Mouse (Mus musculus) WW6 (cell line): ENCODE measurements around the gene Ndufv2.

ENCODE experiments used
- DNase-seq: peaks from one replicate; pipeline ENCODE4 v3.0.0-alpha.2; 2013; ENCODE audit warnings: low read depth, low spot score

The Ndufv2 gene

DNA sequence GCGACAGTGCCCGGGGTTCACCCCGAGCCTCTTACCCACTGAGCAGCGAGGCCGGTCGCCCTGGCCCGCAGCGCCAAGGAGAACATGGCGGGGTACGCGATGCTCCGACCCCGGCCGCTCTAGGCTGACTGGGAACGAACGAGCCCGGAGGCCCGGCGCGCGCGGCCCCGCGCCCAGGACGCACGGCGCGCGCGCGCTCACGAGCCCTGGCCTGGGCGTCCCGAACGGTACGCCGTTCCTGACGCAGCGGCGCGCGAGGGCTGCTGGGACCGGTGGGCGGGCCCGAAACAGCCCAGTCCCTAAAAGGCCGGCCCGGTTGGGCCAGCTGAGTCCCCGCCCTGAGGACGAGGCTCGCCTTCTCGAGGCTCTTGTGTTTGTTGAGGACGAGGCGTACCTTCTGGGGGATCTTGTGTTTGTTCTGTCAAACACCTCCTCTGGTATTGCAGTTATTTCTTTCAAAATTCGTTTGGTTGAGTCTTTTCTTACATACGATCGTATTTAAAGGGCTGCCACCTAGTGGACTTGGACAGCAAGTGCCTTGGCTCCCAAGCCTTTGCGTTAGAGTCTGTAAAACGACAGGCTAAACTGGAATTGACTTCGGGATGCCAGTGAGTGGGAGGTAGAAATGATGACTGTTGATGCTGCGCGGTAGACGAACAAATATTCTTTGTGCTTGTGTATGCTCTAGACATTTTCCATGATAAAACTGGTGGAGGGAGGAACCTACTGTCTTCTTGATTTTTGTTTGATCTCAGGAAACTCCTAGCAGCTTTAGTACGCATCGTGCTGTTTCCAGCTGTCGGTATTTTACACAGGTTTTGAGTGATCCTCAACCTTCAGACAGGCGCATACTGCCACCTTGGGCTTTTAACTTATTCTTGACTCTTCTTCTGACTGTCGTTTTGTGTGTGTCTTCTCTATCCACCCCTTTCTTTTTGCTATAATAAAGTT, at the start of gene Ndufv2:
Gene Ndufv2 (minus strand): TSS at position 180 of the 951 bp plus-strand sequence.
- DNase-seq, result peak; percentile 89

DNA sequence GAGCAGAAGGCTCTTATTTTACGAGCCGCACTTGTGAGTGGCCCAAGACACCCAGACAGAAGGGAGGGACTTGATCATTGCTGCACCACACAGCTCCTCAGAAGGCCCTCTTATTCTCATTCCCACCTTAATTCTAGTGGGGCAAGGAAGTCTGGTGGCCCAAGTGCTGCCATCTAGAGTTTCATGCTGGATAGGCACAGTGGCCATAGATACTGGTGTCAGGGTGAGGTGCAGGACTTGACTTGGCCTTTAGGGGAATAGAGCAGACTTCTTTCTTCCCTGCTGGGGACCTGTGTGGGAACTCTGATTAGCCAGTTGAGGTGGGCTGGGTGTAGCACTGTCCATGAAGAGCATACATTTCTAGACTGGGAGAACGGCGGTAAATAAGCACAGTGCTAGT, 29.9 kb upstream of the Ndufv2 start:
- peak; percentile 63 for DNase-seq

DNA sequence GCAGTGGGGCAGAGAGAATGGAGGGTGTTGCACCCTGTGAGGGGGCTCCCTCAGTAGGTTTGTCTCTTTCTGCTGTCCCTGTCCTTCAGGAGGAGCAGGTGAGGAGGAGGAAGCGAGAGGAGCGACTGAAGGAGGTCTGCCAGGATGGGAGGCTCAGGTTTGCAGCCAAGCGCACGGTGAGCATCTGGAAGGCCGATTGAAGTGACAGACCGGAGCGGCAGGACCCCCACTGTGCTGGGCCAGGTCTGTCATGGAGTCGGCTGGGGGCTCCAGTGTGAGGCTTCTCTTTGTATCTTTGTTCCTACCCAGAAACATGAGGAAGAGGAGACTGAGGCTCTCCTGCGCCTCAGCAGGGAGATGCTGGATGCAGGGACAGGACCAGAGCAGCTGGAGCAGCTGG, 29.0 kb upstream of the Ndufv2 start:
- no peak for DNase-seq

DNA sequence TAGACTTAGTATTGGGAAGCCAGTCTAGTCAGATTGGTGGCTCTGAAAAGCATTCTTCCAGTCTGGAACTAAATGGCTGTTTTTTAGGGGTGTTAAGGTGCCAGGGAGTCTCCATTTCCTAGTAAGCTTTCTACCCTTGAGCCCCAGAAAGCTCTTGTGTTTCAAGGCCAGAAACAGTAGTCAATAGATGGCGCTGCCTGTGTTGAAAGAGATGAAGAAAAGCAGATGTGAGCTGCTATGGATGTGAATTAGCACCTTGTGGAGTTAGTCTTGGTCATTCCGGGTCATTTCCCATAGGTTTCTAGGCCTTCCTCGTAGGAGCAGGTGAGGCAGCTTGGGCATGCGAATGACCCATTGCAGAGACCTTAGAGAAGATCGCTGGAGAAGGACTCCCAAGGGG, 23.9 kb upstream of the Ndufv2 start:
- no peak for DNase-seq

DNA sequence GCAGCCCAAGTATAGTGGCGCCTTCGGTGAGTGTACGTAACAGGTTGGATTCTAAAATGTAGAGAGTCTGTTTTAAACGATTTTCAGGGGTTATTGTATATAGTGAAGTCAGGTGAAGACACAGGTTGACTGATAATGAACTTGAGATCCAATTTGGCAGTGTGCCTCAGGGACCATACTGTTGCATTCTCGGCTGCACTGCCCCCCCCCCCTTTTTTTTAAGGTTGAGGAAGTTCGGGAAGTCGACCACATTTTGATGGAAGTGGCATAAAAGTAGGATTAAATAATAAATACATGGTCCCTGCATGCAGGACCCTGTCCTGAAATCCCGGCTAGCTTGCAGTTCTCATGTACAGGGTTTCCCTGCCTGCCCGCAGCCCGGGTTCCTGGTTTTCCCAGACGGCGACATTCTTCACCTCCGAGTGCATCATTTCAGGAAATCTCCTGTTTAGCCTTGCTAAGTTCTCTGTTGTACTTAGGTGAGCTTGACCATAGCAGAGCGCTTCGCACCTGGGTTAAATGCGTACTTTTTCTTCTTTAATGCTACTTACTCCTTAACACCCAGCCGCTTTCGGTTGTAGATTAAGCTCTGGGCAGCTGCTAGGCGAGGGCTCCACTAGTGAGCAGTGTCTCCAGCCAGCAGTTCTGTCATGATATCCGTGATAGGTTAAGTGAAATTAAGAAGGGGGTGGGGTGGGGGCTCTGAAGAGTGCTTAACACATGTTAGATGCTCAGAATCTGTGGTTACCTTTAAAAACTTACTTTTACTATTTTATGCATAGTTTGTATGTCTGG, 22.7 kb upstream of the Ndufv2 start:
- DNase-seq, result no peak

DNA sequence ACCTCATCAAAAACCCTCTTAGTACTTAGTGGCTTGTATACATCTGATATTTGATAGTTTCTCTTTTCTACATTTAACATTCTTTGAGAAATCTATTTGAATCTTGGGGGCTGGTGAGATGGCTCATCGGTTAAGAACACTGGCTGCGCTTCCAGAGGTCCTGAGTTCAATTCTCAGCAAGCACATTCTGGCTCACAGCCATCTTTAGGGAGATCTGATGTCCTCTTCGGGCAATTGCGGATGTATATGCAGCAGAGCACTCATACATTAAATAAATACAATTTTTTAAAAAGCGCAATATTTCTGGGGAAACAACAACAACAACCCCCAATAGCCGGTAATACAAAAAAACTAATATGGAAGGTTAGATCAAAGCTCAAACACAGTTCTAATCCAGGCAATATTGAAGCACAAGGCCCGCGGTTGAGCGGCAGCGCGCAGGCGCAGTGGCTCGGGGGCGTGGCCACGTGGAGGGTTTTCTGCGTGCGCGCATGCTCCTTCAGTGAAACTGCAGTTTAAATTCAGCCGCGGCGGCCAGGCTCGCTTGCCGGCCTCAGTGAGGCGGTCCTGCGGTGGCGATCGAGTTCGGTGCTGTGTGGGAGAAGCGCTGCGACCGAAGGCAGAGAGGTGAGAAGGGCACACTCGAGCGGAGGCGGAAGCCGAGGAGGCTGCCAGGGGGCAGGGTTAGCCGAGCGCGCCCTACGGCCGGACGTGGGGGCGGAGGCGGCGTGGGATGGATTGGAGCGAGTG, 21.9 kb upstream of the Ndufv2 start, which contains the start of gene Ddx11:
Gene Ddx11 (plus strand): TSS at position 455 of the 750 bp plus-strand sequence.
- DNase-seq, result peak; percentile 65

DNA sequence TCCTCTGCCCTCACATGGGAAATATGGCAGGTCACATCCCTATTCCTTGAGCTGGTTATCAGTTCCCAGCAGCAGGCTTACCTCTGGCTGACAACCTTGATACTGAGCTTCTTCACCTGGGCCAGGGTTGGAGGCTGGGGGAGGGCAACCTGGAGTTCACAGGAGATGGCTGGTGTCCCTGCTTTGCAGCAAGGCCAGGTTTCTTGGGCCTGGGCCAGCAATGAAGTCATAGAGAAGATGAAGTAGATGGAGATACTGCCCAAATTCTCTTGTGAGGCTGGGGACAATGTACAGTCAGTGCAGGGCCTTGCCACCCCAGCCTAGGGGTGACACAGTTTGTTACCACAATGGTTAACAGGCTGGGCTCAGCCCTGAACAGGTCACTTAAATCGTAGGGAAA, 19.3 kb upstream of the Ndufv2 start:
- no peak for DNase-seq

DNA sequence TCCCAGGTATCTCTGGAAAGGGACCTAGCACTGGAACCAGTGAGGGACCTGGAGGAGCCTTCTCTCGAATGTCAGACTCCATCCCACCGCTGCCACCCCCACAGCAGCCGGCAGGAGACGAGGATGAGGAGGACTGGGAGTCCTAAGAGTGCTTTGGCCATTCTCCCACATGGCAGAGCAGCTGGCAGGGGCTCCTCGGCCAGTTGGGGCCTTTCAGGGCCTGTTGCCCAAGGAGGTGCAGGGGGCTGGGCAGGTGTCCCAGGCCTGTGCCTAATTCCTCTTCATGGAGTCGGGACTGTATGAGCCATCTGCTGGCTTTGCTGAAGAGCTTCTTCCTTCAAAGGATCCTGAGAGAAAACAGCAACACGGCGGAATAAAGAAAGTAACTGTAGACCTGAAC, 17.6 kb upstream of the Ndufv2 start:
- no peak for DNase-seq

DNA sequence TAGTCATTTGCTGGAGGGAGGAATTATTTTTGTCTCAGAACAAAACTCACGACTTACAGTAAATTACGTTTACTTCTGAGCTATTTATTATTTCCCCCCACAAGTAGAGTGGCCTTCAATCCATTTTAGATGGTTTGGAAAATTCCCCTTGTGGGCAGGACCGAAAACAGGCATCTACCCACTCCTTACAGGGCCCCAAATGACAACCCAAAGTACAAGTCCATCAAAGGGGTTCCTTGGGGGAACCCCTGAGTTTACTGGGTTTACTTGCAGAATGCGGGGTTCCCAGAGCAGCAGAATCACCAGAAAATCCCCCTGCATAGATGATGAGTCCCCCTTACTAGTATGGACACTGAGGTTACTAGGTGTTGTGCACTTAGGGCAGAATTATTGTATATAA, 10.8 kb upstream of the Ndufv2 start:
- DNase-seq, result no peak

DNA sequence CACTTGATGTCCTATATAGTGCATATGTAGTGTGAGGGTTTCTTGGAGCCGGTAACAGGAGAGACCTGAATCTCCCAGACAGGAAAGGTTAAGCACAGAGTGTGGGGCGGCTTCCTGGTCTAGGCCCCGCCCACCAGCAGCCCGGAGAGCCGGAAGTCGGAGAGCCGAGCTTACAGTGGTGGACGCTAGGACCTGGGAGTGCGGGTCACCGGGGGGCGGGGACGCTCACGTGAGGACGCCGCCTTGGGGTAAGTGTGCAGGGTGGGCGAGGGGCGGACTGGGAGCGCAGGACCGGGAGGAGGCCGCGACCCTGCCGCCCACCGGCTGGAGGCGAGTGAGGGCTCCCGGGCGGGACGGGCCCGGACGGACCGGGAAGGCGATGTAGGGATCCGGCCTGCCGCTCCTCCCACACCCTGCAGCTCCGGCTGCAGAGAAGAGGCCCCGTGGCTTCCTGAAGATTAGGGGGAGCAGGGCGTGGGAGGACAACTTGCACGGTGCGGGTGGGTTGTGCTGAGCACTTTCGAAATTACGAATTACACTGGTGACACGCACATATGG, 10.1 kb upstream of the Ndufv2 start, which contains the start of gene Washc1:
Gene Washc1 (plus strand): TSS at position 144 of the 558 bp plus-strand sequence.
- DNase-seq, result peak; percentile 59

DNA sequence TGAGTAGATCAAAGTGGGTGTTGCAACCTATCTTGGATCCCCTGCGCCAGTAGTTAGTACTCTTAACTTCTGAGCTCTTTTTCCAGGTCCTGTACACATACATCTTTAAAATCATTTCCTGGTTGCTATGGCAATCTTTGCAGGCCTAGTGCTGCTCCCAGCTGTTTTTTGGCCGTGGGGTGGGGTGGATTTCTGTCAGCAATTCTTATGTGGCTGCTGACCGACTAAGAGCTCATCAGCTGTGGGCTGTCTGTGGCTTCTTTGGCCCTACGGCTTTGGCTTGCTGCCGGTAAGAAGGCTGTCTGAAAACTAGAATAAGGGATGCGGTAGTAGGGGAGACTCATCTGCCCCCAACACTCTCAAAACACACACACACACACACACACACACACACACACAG, 9.4 kb upstream of the Ndufv2 start:
- DNase-seq, result no peak

DNA sequence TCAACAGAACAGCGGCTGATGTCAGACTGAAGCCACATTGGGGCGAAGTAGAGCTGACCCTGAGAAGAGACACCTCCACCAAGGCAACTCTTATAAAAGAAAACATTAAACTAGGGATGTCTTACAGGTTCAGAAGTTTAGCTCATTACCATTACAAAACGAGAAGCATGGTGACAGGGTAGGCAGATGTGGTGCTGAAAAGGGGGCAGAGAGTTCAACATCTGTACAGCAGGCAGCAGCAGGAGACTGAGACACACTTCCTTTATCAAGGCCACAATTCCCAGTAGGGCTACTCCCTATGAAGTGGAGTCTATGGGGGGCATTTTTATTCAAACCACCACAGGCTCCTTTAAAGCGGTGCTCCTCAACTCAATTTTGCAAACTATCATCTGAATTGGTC, 6.8 kb upstream of the Ndufv2 start:
- no peak for DNase-seq

DNA sequence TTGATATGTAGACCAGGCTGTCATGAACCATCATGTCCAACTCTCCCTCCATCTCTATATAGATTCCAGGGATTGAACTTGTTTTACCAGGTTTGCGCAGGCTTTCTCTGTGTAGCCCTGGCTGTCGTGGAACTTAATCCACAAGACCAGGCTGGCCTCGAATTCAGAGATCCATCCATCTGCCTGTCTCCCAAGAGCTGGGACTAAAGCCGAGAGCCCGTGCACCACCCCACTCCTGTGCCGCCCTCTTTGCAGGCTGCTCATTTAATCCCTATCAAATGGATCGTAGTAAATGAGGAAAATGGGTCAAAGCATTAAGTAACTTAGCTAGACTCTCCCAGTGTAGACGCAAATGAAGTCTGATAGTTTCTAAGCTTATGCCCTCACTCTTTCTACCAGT, 6.1 kb upstream of the Ndufv2 start:
- DNase-seq, result no peak

DNA sequence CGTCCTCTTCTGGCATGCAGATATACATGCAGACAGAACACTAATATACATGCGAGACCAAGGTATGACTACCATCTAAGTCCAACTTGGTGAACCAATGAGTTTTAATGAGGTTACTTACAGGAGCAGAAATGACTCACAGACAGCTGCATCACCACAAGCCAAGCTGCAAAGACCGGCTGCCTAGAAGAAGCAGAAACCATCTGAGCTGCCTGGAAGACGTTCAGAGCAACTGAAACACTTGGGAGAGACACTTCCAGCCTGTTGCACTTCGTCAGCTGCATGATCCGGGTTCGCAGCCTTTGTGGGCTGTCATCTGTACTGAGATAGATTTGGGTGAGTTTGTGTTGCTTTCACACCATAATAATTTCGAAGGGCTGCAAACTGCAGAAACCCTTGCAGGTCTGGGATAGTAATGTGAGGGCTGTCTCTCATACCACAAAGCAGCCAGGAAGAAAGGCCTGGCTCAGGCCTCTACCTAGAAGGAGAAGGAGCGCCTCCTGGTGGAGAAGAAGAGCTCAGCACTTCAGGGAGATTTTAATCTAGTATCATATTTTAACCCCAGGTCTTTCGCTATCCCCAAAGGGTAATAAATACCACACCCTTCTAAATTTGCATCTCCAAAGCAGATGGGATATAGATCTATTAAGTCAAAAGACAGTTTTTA, 5.4 kb upstream of the Ndufv2 start:
- no peak for DNase-seq

DNA sequence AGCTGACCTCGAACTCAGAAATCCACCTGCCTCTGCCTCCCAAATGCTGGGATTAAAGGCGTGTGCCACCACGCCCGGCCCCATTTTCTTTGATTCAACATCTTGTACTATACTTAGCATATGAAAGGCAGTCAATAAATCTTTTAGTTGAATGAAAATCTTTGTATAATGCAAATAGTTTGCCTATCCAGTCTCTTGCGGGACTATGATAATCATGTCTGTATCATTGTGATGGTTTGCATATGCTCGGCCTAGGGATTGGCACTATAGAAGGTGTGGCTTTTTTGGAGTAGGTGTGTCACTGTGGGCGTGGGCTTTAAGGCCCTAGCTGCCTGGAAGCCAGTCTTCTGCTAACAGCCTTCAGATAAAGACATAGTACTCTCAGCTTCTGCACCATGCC, 2.7 kb upstream of the Ndufv2 start:
- no peak for DNase-seq

DNA sequence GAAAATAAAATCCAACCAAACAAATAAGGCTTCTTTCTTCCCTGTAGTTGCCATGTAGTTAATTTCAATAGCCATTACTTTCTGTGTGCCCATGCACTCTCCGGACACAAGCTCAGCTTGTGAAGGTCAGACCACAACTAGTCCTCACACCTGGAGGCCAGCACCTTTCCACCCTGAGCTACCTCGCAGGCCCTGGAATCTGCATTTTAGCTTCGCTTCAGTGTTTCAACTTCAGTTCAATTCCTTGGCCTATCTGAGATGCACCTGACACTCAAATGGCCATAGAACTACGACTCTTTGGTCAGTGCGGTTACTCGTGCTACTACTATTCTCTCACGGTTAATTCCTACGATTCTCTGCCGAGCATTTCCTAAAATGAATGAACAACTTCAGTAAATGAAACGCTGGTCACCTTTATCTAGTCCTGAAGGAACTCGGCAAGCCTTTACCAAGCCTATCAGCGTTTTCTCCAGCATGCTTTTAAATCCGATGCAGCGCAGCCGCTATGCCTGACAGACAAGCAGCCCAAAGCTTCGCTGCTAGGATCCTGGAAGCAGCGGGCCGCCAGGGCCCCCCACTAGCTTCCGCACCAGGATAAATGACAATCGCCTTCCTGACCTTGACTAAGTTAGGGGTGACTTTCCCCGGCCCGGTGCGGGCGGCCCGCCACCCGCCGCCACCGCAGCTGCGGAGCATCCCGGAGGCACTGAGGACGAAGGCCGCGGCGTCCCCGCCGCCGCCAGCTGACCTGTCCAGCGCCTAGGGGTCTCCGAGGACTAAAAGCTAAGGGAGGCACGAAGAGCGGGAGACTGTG, 586 bp downstream of the Ndufv2 start:
- no peak for DNase-seq

DNA sequence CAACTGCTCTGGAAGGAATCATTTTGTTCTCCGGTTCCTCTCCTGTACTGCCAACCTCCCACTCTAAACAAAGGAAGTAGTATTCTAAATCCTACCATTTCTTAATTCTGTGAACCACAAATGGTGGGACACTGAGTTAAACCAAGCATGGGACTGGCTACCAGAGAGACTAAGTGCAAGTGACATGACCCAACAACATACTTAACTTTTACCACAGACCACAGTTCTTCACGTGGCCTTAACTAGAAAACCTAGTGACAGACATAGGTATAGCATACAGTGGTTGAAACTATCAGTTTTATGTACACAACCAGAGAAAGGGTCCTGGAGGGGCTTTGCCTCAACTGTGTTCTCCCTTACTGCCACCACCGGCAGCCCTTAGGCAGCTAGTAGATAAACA, 8.7 kb downstream of the Ndufv2 start:
- no peak for DNase-seq

DNA sequence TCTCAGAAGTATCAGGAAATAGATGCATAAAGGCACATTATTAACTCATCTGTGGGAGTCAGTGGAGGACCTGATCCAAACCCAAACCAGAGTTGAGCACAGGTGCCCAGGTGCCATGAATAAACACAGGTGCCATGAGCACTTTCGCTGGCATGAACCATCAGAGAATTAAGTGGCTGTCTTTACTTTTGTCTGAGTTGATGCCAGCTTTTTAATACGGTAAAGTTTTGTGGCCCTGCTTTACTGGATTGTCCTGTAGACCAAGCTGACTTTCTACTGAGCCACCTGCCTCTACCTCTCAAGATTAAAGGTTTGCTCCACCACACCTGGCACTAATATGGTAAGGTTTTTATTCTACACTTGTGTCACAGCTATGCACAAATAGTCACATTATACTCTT, 9.3 kb downstream of the Ndufv2 start:
- DNase-seq, result no peak

DNA sequence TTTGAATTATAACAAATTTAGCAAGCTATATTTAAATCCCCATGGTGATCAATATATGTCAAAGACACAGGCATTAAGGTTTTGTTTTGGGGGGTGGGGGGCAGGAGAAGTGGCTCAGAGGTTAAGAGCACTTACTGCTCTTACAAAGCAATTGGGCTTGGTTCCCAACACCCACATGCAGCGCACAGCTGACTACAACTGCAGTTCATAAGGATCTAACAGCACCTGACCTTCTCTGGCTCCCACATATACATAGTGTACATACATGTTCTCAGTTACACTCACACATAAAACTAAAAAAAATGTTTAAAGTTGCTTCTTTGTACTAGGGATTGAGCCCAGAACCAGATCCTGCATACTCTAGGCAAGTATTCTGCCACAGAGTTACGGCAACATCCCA, 10.0 kb downstream of the Ndufv2 start:
- no peak for DNase-seq

DNA sequence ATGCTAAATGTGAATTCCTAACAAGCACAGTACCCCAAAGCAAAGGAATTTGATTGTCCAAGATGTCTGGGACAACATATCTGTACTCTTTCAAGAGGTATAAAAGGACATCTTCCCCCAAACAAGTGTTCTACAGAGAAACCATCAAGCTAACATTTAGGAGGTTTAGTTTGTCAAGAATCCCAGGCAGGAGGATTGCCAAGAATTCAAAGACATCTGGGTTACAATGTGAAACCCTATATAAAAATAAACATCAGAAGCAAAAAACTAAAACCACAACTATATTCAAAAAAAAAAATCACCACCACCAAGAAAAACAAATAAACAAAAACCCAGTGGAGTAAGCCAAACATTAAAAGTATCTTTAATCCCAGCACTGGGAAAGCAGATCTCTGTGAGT, 11.1 kb downstream of the Ndufv2 start:
- DNase-seq, result no peak
